Comparison of ENCODE assay signal across 18 mouse cellular contexts in the genomic region with DNA sequence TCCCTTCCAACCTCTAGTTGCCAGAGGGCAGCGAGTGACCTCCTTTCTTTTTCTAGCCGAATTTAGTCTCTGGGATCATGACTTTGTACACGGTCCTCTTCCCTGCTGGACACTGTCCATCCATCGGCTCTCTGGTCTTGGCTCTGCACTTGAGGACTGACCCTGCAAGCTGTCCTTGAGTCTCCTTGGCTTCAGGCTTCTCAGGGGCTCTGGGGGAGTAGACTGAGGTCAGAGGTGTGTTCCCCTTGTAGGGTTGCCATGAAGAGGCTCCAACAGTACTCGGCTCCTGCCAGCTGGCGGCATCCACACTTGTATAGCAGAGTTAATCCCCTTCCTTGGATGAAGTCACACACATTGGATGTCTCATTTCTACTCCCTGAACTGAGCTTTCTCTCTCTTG. TPM values are rescaled to one million over a fixed set of nuclear protein-coding genes. Genes with fewer than 3 reads are reported as not detected.
A peak's percentile ranks its signal among the peaks of the same experiment; 100 is the strongest.
DNase-seq lines count a peak whose midpoint lies in the region; ATAC-seq and TF ChIP-seq lines count a peak whose summit lies in the region.
"Had no signal": no experiment of that assay in that cellular context is flagged by ENCODE, and none has a peak within 500 bp of the region (broad histone marks: within the 10 kb centered on the region; RNA-seq: fewer than 3 reads in every experiment).

No protein-coding gene starts in this region.

- no peak overlapping the region for H3K4me3 ChIP-seq in liver, postnatal 0 days (ENCODE audit: low read depth, low read length)
- H3K4me3 ChIP-seq in heart, embryonic 16.5 days (ENCODE audit: low read length) = no peak overlapping the region
- H3K4me3 ChIP-seq in stomach, postnatal 0 days (ENCODE audit: low read depth, low read length) = no peak overlapping the region
- H3K4me3 ChIP-seq: embryonic facial prominence, embryonic 12.5 days; liver, embryonic 12.5 days; lung, embryonic 15.5 days; midbrain, embryonic 13.5 days had no signal

- TF ChIP-seq EP300 in liver, postnatal 0 days (IDR thresholded peaks at IDR 0.05; ENCODE audit: low read depth) = no peak
- no peak for TF ChIP-seq EP300 in stomach, postnatal 0 days (optimal IDR thresholded peaks at IDR 0.05)

- DNase-seq in cerebellum, postnatal 10 days = peak; percentile 64 to 75
- no peak for DNase-seq in cerebellum, adult 18-20 months
- DNase-seq in liver, postnatal 0 days = no peak
- DNase-seq in liver = no peak
- no peak for DNase-seq in stomach, postnatal 0 days (ENCODE audit: low spot score)
- DNase-seq in frontal cortex, postnatal 25 days (ENCODE audit: low spot score in 2 of 2) = no peak
- DNase-seq: adrenal gland, adult 8-10 months; kidney, adult 9 months; kidney, postnatal 4 days; left cerebral cortex, postnatal 4 days; right cerebral cortex, postnatal 4 days had no signal

- H3K9me3 ChIP-seq in liver, postnatal 0 days (ENCODE audit: low read length) = no peaks in the 10 kb centered on the region
- H3K9me3 ChIP-seq in heart, embryonic 16.5 days (replicated peaks; ENCODE audit: control insufficient read depth, low read length) = no peaks in the 10 kb centered on the region
- H3K9me3 ChIP-seq in stomach, postnatal 0 days (ENCODE audit: control insufficient read depth, low read length) = no peaks in the 10 kb centered on the region
- H3K9me3 ChIP-seq: embryonic facial prominence, embryonic 12.5 days; liver, embryonic 12.5 days; lung, embryonic 15.5 days; midbrain, embryonic 13.5 days had no signal

- H3K4me2 ChIP-seq in liver, postnatal 0 days (ENCODE audit: low read depth, low read length) = peak overlapping the region; percentile 38; the same call in 1 of the 2 replicates
- H3K4me2 ChIP-seq in heart, embryonic 16.5 days (ENCODE audit: low read depth, low read length) = no peak overlapping the region
- H3K4me2 ChIP-seq in stomach, postnatal 0 days (replicated peaks; ENCODE audit: low read depth) = no peak overlapping the region; the same call in 1 of the 2 replicates
- H3K4me2 ChIP-seq: embryonic facial prominence, embryonic 12.5 days; liver, embryonic 12.5 days; lung, embryonic 15.5 days; midbrain, embryonic 13.5 days had no signal

- H3K4me1 ChIP-seq in liver, postnatal 0 days (ENCODE audit: insufficient read depth) = peaks cover 40% of the 10 kb centered on the region
- H3K4me1 ChIP-seq in heart, embryonic 16.5 days (ENCODE audit: control insufficient read depth, insufficient read depth, low read length) = peaks cover 12% of the 10 kb centered on the region
- H3K4me1 ChIP-seq in stomach, postnatal 0 days (replicated peaks; ENCODE audit: control insufficient read depth, insufficient read depth) = no peaks in the 10 kb centered on the region
- H3K4me1 ChIP-seq: embryonic facial prominence, embryonic 12.5 days had no signal

- no peaks in the 10 kb centered on the region for H3K27me3 ChIP-seq in liver, postnatal 0 days (ENCODE audit: insufficient read depth, low read length)
- H3K27me3 ChIP-seq in heart, embryonic 16.5 days (ENCODE audit: control insufficient read depth, insufficient read depth, low read length) = no peaks in the 10 kb centered on the region
- no peaks in the 10 kb centered on the region for H3K27me3 ChIP-seq in stomach, postnatal 0 days (ENCODE audit: control insufficient read depth, insufficient read depth, low read length)
- H3K27me3 ChIP-seq: embryonic facial prominence, embryonic 12.5 days; liver, embryonic 12.5 days; lung, embryonic 15.5 days had no signal

- no peak overlapping the region; the same call in 1 of the 2 replicates for H3K9ac ChIP-seq in liver, postnatal 0 days (replicated peaks)
- H3K9ac ChIP-seq in heart, embryonic 16.5 days (ENCODE audit: low read length) = no peak overlapping the region
- H3K9ac ChIP-seq in stomach, postnatal 0 days (ENCODE audit: low read length) = peak overlapping the region; percentile 18; the same call in 1 of the 2 replicates
- H3K9ac ChIP-seq: embryonic facial prominence, embryonic 12.5 days; liver, embryonic 12.5 days; lung, embryonic 15.5 days; midbrain, embryonic 13.5 days had no signal

- TF ChIP-seq CTCF in liver, postnatal 0 days (IDR thresholded peaks at IDR 0.05; ENCODE audit: low read depth) = no peak
- no peak for TF ChIP-seq CTCF in stomach, postnatal 0 days (IDR thresholded peaks at IDR 0.05; ENCODE audit: low read depth)

- peak overlapping the region; percentile 89 for H3K27ac ChIP-seq in liver, postnatal 0 days (ENCODE audit: low read depth)
- H3K27ac ChIP-seq in heart, embryonic 16.5 days (ENCODE audit: low read length) = 0 out of 2 replicates have a peak overlapping the region, but pooled peaks have one; percentile 24
- peak overlapping the region; percentile 53 for H3K27ac ChIP-seq in stomach, postnatal 0 days (replicated peaks)
- H3K27ac ChIP-seq: embryonic facial prominence, embryonic 12.5 days; liver, embryonic 12.5 days; lung, embryonic 15.5 days; midbrain, embryonic 13.5 days had no signal

- H3K36me3 ChIP-seq in liver, postnatal 0 days (replicated peaks; ENCODE audit: insufficient read depth, low read length) = no peaks in the 10 kb centered on the region
- H3K36me3 ChIP-seq in heart, embryonic 16.5 days (ENCODE audit: control insufficient read depth, insufficient read depth) = no peaks in the 10 kb centered on the region
- H3K36me3 ChIP-seq in stomach, postnatal 0 days (ENCODE audit: control insufficient read depth, insufficient read depth, low read length) = no peaks in the 10 kb centered on the region
- H3K36me3 ChIP-seq: embryonic facial prominence, embryonic 12.5 days; liver, embryonic 12.5 days; lung, embryonic 15.5 days; midbrain, embryonic 13.5 days had no signal

- WGBS in liver, postnatal 0 days (ENCODE audit: insufficient replicate concordance) = 69% methylated on average over 6 of the region's 6 CpGs
- WGBS in heart, embryonic 16.5 days = 70% methylated on average over 6 of the region's 6 CpGs
- WGBS in stomach, postnatal 0 days = 47% methylated on average over 6 of the region's 6 CpGs

- ATAC-seq in liver, postnatal 0 days = no peak
- ATAC-seq in heart, embryonic 16.5 days (replicated peaks; ENCODE audit: extremely low read depth, insufficient read depth, low FRiP score) = no peak
- ATAC-seq in stomach, postnatal 0 days (ENCODE audit: low FRiP score, low TSS enrichment) = no peak
- ATAC-seq: forebrain, embryonic 16.5 days; liver, embryonic 12.5 days; midbrain, embryonic 13.5 days had no signal

RNA-seq across cellular contexts. Expression of a gene that starts 15.2 kb away (rescaled TPM):
- 2.9 and 3.4 TPM in 2 replicates for polyA plus RNA-seq in liver, postnatal 0 days (2015; fragmentation: Nextera tagmentation; extraction: Ambion mirVana)
- 6.5 and 9.4 TPM in 2 replicates for polyA plus RNA-seq in heart, embryonic 16.5 days (2015; fragmentation: Nextera tagmentation; extraction: Ambion mirVana)
- 5.5 and 5.6 TPM in 2 replicates for polyA plus RNA-seq in stomach, postnatal 0 days (2015; fragmentation: Nextera tagmentation; extraction: Ambion mirVana)

RNA-seq across cellular contexts. Expression of a gene that starts 23.8 kb away (rescaled TPM):
- polyA plus RNA-seq in liver, postnatal 0 days (2015; fragmentation: Nextera tagmentation; extraction: Ambion mirVana) = 0.13 TPM in 2 replicates
- polyA plus RNA-seq in heart, embryonic 16.5 days (2015; fragmentation: Nextera tagmentation; extraction: Ambion mirVana) = 54.9 and 56.1 TPM in 2 replicates
- polyA plus RNA-seq in stomach, postnatal 0 days (2015; fragmentation: Nextera tagmentation; extraction: Ambion mirVana) = 0.05 and 0.11 TPM in 2 replicates
- polyA plus RNA-seq: forebrain, embryonic 16.5 days; hindbrain, embryonic 11.5 days had no signal

Comparison
In these comparisons a context has a peak if more than half of its experiments do, and no peak if none do; other contexts are left out.
1. DNase-seq: peak in cerebellum, postnatal 10 days (2 of 2); none in cerebellum, adult 18-20 months (0 of 2), liver, postnatal 0 days (single experiment), liver (single experiment), stomach, postnatal 0 days (single experiment) and frontal cortex, postnatal 25 days (0 of 2).
2. H3K27ac ChIP-seq: peak in every context shown above with its lines; median percentile 89 in liver, postnatal 0 days; 53 in stomach, postnatal 0 days; 24 in heart, embryonic 16.5 days.
3. RNA of a gene that starts 23.8 kb away (polyA plus RNA-seq): 54.9 to 56.1 TPM in heart, embryonic 16.5 days; 0.13 TPM in liver, postnatal 0 days and 0.05 to 0.11 TPM in stomach, postnatal 0 days; every median in the first group is over 10 times any median in the second.